Mouse (Mus musculus) liver, adult 2 months (tissue): ENCODE measurements at regions not wholly inside any gene's neighbourhood (a gene's known extent, or its start where the extent isn't known, plus 50 kb on each side); places are given as distances from the start of the nearest gene placed in this dataset.
A peak's percentile ranks its signal among the peaks of the same experiment; 100 is the strongest.

Source experiments
- DNase-seq: peaks from one replicate; pipeline ENCODE4 v3.0.0-alpha.2; 2011; ENCODE audit warnings: low read depth, low spot score; ENCODE audit errors: extremely low read depth
- H3K27ac ChIP-seq: fragments of 200-500 bp; replicated peaks from 2 replicates; pipeline ENCODE4 v1.5.1; 2012; ENCODE audit warnings: low read depth, mild to moderate bottlenecking, control low read depth, inconsistent platforms, low read length; ENCODE audit not compliant: insufficient read depth
- H3K27me3 ChIP-seq: fragments of 200-500 bp; 2 replicates; pipeline ENCODE4 v1.6.1; 2012; ENCODE audit warnings: mild to moderate bottlenecking, moderate library complexity, low read length, inconsistent platforms; ENCODE audit not compliant: control insufficient read depth, insufficient read depth
- H3K36me3 ChIP-seq: fragments of 200-500 bp; 2 replicates; pipeline ENCODE4 v1.6.1; 2012; ENCODE audit warnings: low read length, inconsistent platforms; ENCODE audit not compliant: control insufficient read depth, insufficient read depth
- H3K4me1 ChIP-seq: fragments of 200-500 bp; 2 replicates; pipeline ENCODE4 v1.6.1; 2011; ENCODE audit warnings: low read length; ENCODE audit not compliant: control insufficient read depth, insufficient read depth
- H3K4me3 ChIP-seq: fragments of 200-500 bp; 2 replicates; pipeline ENCODE4 v1.5.1; 2011; ENCODE audit warnings: low read depth, mild to moderate bottlenecking, control low read depth, low read length, moderate library complexity; ENCODE audit not compliant: insufficient read depth
- H3K79me2 ChIP-seq: fragments of 200-500 bp; 2 replicates; pipeline ENCODE4 v1.6.1; 2012; ENCODE audit warnings: inconsistent platforms, mild to moderate bottlenecking, low read length, moderate library complexity; ENCODE audit not compliant: control insufficient read depth, insufficient read depth
- H3K9ac ChIP-seq: fragments of 200-500 bp; 2 replicates; pipeline ENCODE4 v1.6.1; 2012; ENCODE audit warnings: low read depth, mild to moderate bottlenecking, control low read depth, inconsistent platforms, low read length
- CTCF ChIP-seq: fragments of 200-500 bp; IDR thresholded peaks from 2 replicates; pipeline ENCODE4 v1.5.1; 2011; ENCODE audit warnings: low read depth, low read length, control low read depth
- POLR2A ChIP-seq: fragments of 200-500 bp; IDR thresholded peaks from 2 replicates; pipeline ENCODE4 v1.6.1; 2011; ENCODE audit warnings: low read length, control low read depth; ENCODE audit not compliant: insufficient read depth; ENCODE audit errors: extremely low read depth
- WGBS: fragments of 180-500 bp; shearing (Covaris S2); methylation state at CpG from one replicate; pipeline ENCODE4 v1.1.7; 2018; 5-methylcytosine and 5-hydroxymethylcytosine counted together

DNA sequence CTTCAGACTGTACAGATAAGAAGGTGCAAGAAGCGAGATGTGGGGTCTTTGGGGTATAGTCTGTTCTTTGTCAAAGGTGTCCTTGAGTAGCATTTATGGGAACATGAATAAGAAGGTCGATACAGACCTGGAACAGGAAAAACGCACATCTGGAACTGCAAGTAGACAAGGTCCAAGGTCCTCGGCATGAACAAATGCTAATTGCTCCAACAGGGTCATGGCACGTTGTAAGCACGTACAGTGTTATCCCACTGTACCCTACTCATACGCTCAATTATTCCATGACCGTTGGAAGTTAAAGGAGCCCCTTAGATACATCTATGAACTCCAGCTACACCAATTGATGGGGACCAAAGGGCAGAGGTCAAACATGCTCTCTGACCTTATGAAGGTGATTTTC, 244.1 kb downstream of the Setd4 start:
- Histone ChIP-seq H3K27me3 (no peaks in the 10 kb centered on the region), H3K36me3 (no peaks in the 10 kb centered on the region), H3K9ac (no peak overlapping the region), H3K4me3 (no peak overlapping the region), H3K4me1 (peaks cover 3% of the 10 kb centered on the region), H3K27ac (no peak overlapping the region), H3K79me2 (no peaks in the 10 kb centered on the region)
- 83% methylated on average over 8 of the region's 8 CpGs for WGBS
- no peak for TF ChIP-seq CTCF
- TF ChIP-seq POLR2A = no peak
- peak; percentile 67 for DNase-seq

DNA sequence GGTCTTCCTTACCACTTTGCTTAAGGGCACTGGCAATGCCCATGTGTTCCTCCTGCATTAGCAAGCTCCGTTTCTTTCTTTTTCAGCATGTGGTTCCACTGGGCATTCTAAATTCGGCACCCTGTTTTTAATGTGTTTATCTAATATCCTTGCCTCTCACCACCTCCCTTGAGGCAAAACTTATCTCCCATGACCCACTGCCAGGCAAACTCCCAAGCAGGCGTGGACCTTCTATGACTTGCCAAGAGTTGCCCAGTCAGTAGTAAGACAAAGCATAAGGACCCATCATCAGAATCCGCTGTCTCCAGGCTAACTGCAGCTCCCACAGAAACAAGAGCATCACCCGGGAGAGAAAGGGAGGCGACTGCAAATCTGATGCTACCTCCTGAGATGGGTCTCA, 245.2 kb downstream of the Setd4 start:
- H3K79me2 ChIP-seq = no peaks in the 10 kb centered on the region
- no peak overlapping the region for H3K9ac ChIP-seq
- TF ChIP-seq CTCF (no peak), POLR2A (no peak)
- WGBS = 90% methylated on average over 6 of the region's 6 CpGs
- no peak overlapping the region for H3K27ac ChIP-seq
- no peak overlapping the region for H3K4me3 ChIP-seq
- H3K27me3 ChIP-seq = no peaks in the 10 kb centered on the region
- no peak for DNase-seq
- peaks cover 6% of the 10 kb centered on the region for H3K4me1 ChIP-seq
- no peaks in the 10 kb centered on the region for H3K36me3 ChIP-seq

DNA sequence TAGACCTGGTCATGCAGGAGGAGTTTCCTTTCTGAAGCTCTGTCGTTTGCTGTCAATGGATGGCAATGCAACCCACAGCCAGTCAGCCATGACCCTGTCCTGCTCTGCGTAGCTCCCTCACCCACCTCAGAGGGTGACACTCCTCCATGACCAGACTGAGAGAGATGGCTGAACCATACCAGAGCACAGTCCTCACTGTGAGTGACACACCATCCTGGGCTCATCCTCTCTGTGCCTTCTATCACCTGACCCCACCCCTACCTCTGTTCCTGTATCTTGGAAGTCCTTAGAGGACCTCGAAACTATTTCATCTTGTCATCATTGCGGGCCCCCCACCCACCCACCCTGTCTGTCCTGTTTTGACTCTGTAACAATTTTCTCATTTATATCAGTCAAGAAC, 245.7 kb downstream of the Setd4 start:
- no peak overlapping the region for H3K9ac ChIP-seq
- H3K4me1 ChIP-seq = peaks cover 7% of the 10 kb centered on the region
- no peak overlapping the region for H3K4me3 ChIP-seq

DNA sequence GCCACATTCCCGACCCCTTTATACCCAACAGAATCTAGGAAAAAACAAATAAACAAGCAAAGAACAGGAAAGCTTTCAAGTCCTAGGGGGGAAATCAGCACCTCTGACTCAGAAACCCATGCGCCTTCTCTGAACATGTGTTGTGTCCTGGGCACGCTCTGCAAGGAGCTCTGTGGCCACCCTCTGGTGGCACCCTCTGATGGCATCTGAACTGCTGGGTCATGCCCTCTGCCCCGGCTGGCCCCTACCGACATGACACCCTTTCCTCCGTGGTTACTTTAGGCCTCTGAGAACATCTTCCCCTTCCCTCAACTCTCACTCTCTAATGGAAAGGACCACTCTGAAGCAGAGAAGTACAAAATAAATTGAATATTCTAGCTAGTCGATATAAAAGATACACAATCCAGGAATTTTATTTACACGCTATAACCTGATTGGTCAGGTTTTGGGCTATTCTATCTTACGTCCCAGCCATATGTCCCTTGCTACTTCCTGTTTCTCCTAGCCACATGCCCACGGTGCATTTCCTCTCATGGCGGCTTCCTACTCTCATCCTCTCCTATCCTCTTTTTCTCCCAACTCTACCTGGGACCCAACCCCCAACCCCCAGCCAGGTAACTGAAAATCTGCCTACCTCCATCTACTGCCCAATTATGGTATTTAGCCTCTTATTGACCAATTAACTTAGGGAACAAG, 248.5 kb downstream of the Setd4 start:
- Histone ChIP-seq H3K36me3 (no peaks in the 10 kb centered on the region), H3K79me2 (no peaks in the 10 kb centered on the region), H3K27me3 (no peaks in the 10 kb centered on the region), H3K27ac (no peak overlapping the region), H3K4me3 (no peak overlapping the region), H3K4me1 (peaks cover 7% of the 10 kb centered on the region), H3K9ac (no peak overlapping the region)
- whole genome bisulfite sequencing = 73% methylated on average over 11 of the region's 11 CpGs
- TF ChIP-seq POLR2A (no peak), CTCF (peak; percentile 36; the same call in 1 of the 2 replicates)
- DNase-seq = no peak

More for the DNA sequence above, 245.7 kb downstream of the Setd4 start:
- no peaks in the 10 kb centered on the region for H3K36me3 ChIP-seq
- no peaks in the 10 kb centered on the region for H3K79me2 ChIP-seq
- 85% methylated on average over 4 of the region's 4 CpGs for WGBS
- DNase-seq = no peak
- H3K27ac ChIP-seq = no peak overlapping the region
- TF ChIP-seq CTCF (no peak), POLR2A (no peak)
- no peaks in the 10 kb centered on the region for H3K27me3 ChIP-seq

DNA sequence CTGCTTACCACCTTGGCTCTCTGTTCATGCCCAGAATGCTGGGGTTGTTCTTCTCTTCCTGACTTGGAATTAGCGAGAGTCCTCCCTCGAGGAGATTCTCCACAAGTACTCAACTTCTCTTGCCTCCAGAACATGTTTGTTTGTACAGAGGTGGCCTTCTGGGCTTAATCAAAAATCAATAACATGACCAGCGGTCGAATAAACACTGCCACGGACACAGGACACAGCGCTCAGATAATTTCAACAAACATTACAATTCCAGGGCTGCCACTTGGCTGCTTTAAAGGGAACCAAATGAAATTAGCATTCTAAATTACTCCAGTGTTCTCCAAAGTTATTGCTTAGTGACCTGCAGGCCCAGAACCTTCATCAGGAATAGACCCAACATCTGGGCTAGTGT, 249.9 kb downstream of the Setd4 start:
- WGBS = 12% methylated on average over 6 of the region's 6 CpGs

DNA sequence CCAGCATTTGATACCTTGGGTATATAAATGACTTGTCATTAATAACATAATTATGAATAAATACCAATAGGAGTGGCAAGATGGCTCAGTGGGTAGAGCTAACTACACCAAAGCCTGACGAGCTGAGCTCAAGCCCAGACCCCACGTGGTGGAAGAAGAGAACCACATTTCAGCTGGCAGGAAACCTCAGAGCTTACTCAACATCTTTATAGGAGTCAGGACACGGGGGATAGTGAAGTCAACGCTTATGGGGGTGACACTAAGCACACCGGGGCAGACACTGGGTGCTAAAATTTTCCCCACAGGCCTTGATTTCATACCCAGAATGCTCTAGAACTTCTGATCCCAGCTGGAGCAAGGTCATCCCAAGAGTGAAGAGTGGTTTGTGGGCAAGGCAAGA, 259.3 kb downstream of the Setd4 start:
- TF ChIP-seq POLR2A (no peak), CTCF (no peak)
- DNase-seq = no peak
- H3K4me1 ChIP-seq = peaks cover 25% of the 10 kb centered on the region
- no peak overlapping the region for H3K9ac ChIP-seq
- no peak overlapping the region for H3K4me3 ChIP-seq
- no peak overlapping the region for H3K27ac ChIP-seq
- no peaks in the 10 kb centered on the region for H3K36me3 ChIP-seq
- 77% methylated on average over 5 of the region's 5 CpGs for WGBS
- no peaks in the 10 kb centered on the region for H3K27me3 ChIP-seq
- H3K79me2 ChIP-seq = no peaks in the 10 kb centered on the region

More for the DNA sequence above, 249.9 kb downstream of the Setd4 start:
- Histone ChIP-seq H3K4me1 (peaks cover 7% of the 10 kb centered on the region), H3K79me2 (no peaks in the 10 kb centered on the region), H3K27ac (peak overlapping the region; percentile 61), H3K27me3 (no peaks in the 10 kb centered on the region), H3K9ac (peak overlapping the region; percentile 46), H3K36me3 (no peaks in the 10 kb centered on the region), H3K4me3 (no peak overlapping the region; the same call in 1 of the 2 replicates)
- TF ChIP-seq POLR2A (no peak), CTCF (no peak)
- peak; percentile 94 for DNase-seq
